Mouse (Mus musculus) kidney, adult 2 months (tissue): ENCODE data around the gene Ntpcr.

Experiments
- CTCF ChIP-seq: fragments of 200-500 bp; conservative IDR thresholded peaks from 2 replicates; pipeline ENCODE4 v1.5.1; 2011; ENCODE audit warnings: low read depth, mild to moderate bottlenecking, control low read depth, low read length, moderate library complexity, mixed read lengths; ENCODE audit not compliant: insufficient read depth, insufficient read length
- POLR2A ChIP-seq: fragments of 200-500 bp; IDR thresholded peaks from one replicate; pipeline ENCODE4 v1.6.1; 2011; ENCODE audit warnings: low read depth, low read length, control low read depth

GRCm38 (mm10) chr8:125741855-125742254 is 12.1 kb downstream of the Ntpcr start:
- TF ChIP-seq CTCF = no peak
- TF ChIP-seq POLR2A = no peak
